Mouse (Mus musculus) ES-E14 (cell line): ENCODE results near the gene Wbp1l. TPM values are rescaled to one million over a fixed set of nuclear protein-coding genes. Genes with fewer than 3 reads are reported as not detected.

Experiments used
- DNase-seq: peaks from one replicate; pipeline ENCODE4 v3.0.0-alpha.2; 2013; ENCODE audit warnings: low read depth, low spot score
- H3K27ac ChIP-seq: 2 replicates; pipeline ENCODE4 v1.5.1; 2012; ENCODE audit warnings: low read depth, mild to moderate bottlenecking, low read length, moderate library complexity, mixed read lengths; ENCODE audit not compliant: poor library complexity, insufficient read depth, severe bottlenecking
- H3K36me3 ChIP-seq: 2 replicates; pipeline ENCODE4 v1.6.1; 2012; ENCODE audit warnings: mild to moderate bottlenecking, low read length, moderate library complexity, mixed read lengths; ENCODE audit not compliant: control insufficient read depth, poor library complexity, insufficient read depth, severe bottlenecking
- H3K4me1 ChIP-seq, 2 experiments: fragments of 150-350 bp in 1 of 2; sonication (generic) in 1 of 2; 2 replicates each; pipeline ENCODE4 v1.6.1; 2012; ENCODE audit warnings: low read length in 2 of 2, mild to moderate bottlenecking in 1 of 2, mixed read lengths in 1 of 2; ENCODE audit not compliant: control insufficient read depth in 2 of 2, insufficient read depth in 2 of 2, poor library complexity in 1 of 2
- H3K4me3 ChIP-seq, 2 experiments: fragments of 150-350 bp in 1 of 2; sonication (generic) in 1 of 2; 2 replicates each; pipeline ENCODE4 v1.5.1; 2012; ENCODE audit warnings: low read length in 2 of 2, low read depth in 1 of 2, mild to moderate bottlenecking in 1 of 2, mixed read lengths in 1 of 2; ENCODE audit not compliant: insufficient read depth in 1 of 2, poor library complexity in 1 of 2, severe bottlenecking in 1 of 2
- H3K9ac ChIP-seq: 2 replicates; pipeline ENCODE4 v1.6.1; 2012; ENCODE audit warnings: low read depth, mild to moderate bottlenecking, low read length, mixed read lengths; ENCODE audit not compliant: poor library complexity, insufficient read depth, severe bottlenecking
- H3K9me3 ChIP-seq: fragments of 150-350 bp; sonication (generic); 2 replicates; pipeline ENCODE4 v1.6.1; 2012; ENCODE audit warnings: low read depth, mild to moderate bottlenecking, low read length; ENCODE audit not compliant: control insufficient read depth, insufficient read depth
- CHD2 ChIP-seq: IDR thresholded peaks from 2 replicates; pipeline ENCODE4 v1.6.1; 2014; ENCODE audit warnings: mild to moderate bottlenecking, low read depth, low read length, inconsistent platforms
- HCFC1 ChIP-seq: IDR thresholded peaks from 2 replicates; pipeline ENCODE4 v1.6.1; 2012; ENCODE audit warnings: low read length, inconsistent platforms, borderline replicate concordance; ENCODE audit not compliant: insufficient read depth
- MAFK ChIP-seq: IDR thresholded peaks from 2 replicates; pipeline ENCODE4 v1.6.1; 2014; ENCODE audit warnings: mild to moderate bottlenecking, low read depth, low read length, inconsistent platforms; ENCODE audit not compliant: insufficient read depth
- ZC3H11A ChIP-seq: IDR thresholded peaks from 2 replicates; pipeline ENCODE4 v1.6.1; 2012; ENCODE audit warnings: low read depth, mild to moderate bottlenecking, inconsistent platforms, low read length, borderline replicate concordance
- ZNF384 ChIP-seq: IDR thresholded peaks from 2 replicates; pipeline ENCODE4 v1.6.1; 2012; ENCODE audit warnings: low read depth, low read length, inconsistent platforms
- in situ Hi-C, 2 experiments: fragments of 600-800 bp; cut with MboI; formaldehyde crosslinking; loops; one replicate each; pipeline ENCODE4 v1.15.1; 2025; ENCODE audit warnings: low sequenced_read_pairs in 2 of 2, inconsistent platforms in 1 of 2; ENCODE audit not compliant: unreplicated experiment in 2 of 2
- total RNA-seq: library from RNA; depleted of rRNA; stranded (reverse); fragments of 300-350 nt; gene quantifications from 2 replicates; pipeline ENCODE4 v1.2.3, GENCODE M21; 2012

The Wbp1l gene
- total RNA-seq, 1 experiment: 40.2 TPM

- H3K4me1 ChIP-seq: no peaks in the 10 kb centered on the region; a peak in 1 of 4 replicates
- H3K4me3 ChIP-seq: no peak overlapping the region
- no peaks in the 10 kb centered on the region for H3K9me3 ChIP-seq
- H3K36me3 ChIP-seq: peaks cover 8% of the 10 kb centered on the region
- no peak overlapping the region for H3K9ac ChIP-seq
- DNase-seq: no peak
- no peak overlapping the region for H3K27ac ChIP-seq
- in situ Hi-C loops: no loop called here
- TF ChIP-seq MAFK (no peak), HCFC1 (no peak)
Measured at GRCm38 (mm10) chr19:46587823-46588508, 10.9 kb upstream of the Wbp1l start.

GRCm38 (mm10) chr19:46591575-46591974 lies 7.3 kb upstream of the Wbp1l start:
- Histone ChIP-seq H3K36me3 (peaks cover 5% of the 10 kb centered on the region; the same call in 1 of the 2 replicates), H3K27ac (no peak overlapping the region), H3K9ac (no peak overlapping the region), H3K9me3 (no peaks in the 10 kb centered on the region), H3K4me3 (no peak overlapping the region), H3K4me1 (no peaks in the 10 kb centered on the region; a peak in 1 of 4 replicates)
- in situ Hi-C loops: no loop called here
- DNase-seq: no peak
- TF ChIP-seq ZNF384: no peak
- TF ChIP-seq CHD2: no peak
- no peak for TF ChIP-seq HCFC1
- TF ChIP-seq MAFK: no peak
- no peak for TF ChIP-seq ZC3H11A

GRCm38 (mm10) chr19:46592751-46593439 lies 6.0 kb upstream of the Wbp1l start:
- in situ Hi-C loops: no loop called here
- Histone ChIP-seq H3K4me3 (no peak overlapping the region), H3K4me1 (no peaks in the 10 kb centered on the region; a peak in 2 of 4 replicates), H3K36me3 (peaks cover 5% of the 10 kb centered on the region; the same call in 1 of the 2 replicates), H3K9ac (no peak overlapping the region), H3K27ac (no peak overlapping the region), H3K9me3 (no peaks in the 10 kb centered on the region)
- TF ChIP-seq ZNF384 (no peak), MAFK (no peak), ZC3H11A (no peak), HCFC1 (no peak), CHD2 (no peak)
- DNase-seq: no peak

GRCm38 (mm10) chr19:46598187-46598586 lies 697 bp upstream of the Wbp1l start:
- Histone ChIP-seq H3K9me3 (no peaks in the 10 kb centered on the region), H3K4me3 (peak overlapping the region in 1 of 2 experiments; percentile 22; a peak in 1 of 4 replicates), H3K36me3 (no peaks in the 10 kb centered on the region), H3K9ac (no peak overlapping the region), H3K27ac (no peak overlapping the region), H3K4me1 (peaks cover 0 to 2% of the 10 kb centered on the region in 2 experiments; a peak in 2 of 4 replicates)
- in situ Hi-C loops: no loop called here
- DNase-seq: no peak
- TF ChIP-seq ZC3H11A (no peak), CHD2 (no peak), MAFK (no peak), HCFC1 (no peak), ZNF384 (no peak)
